Mouse (Mus musculus) liver, adult 2 months (tissue): ENCODE data around the gene Trim2.

Experiments used
- CTCF ChIP-seq: fragments of 200-500 bp; IDR thresholded peaks from 2 replicates; pipeline ENCODE4 v1.5.1; 2011; ENCODE audit warnings: low read depth, low read length, control low read depth
- POLR2A ChIP-seq: fragments of 200-500 bp; IDR thresholded peaks from 2 replicates; pipeline ENCODE4 v1.6.1; 2011; ENCODE audit warnings: low read length, control low read depth; ENCODE audit not compliant: insufficient read depth; ENCODE audit errors: extremely low read depth

DNA sequence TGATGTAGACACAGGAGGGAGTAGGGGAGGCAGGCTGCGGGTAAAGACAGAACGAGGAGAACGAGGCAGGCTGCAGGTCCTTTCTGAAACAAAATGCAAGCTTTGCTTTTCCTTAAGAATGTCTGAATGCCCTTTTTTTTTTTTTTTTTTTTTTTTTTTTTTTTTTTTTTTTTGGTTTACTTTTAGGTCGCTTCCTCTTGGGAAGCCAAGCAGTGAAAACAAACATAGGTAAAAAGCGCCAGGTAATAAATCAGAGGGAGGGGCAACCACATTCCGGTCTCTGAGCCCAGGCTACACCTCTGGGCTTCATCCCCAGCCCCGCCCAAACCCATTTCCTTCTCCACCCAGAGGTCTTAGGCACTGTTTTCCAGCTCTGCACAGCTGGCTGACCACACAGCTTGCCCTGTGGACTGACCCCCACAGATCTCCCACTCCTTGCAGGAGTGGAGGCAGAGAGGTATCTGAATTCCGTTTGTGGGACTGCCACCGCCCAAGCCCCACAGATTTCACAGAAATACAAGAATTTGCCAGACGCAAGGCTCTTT, 117.0 kb downstream of the Trim2 start:
- TF ChIP-seq CTCF (no peak), POLR2A (no peak)
